Mouse (Mus musculus) MEL (cell line): ENCODE measurements around the gene Slc46a3.

ENCODE experiments used
- CHD2 ChIP-seq: IDR thresholded peaks from 2 replicates; pipeline ENCODE4 v1.6.1; 2011; ENCODE audit warnings: low read length, improper control_type of control experiment
- CTCF ChIP-seq, 3 experiments: IDR thresholded peaks in 2 of 3; conservative IDR thresholded peaks in 1 of 3; 2 replicates each; pipeline ENCODE4 v1.5.1; 2011 to 2012; ENCODE audit warnings: low read length in 3 of 3, low read depth in 2 of 3, mild to moderate bottlenecking in 2 of 3, improper control_type of control experiment in 1 of 3, inconsistent platforms in 1 of 3, mixed read lengths in 1 of 3, moderate library complexity in 1 of 3; ENCODE audit not compliant: control insufficient read depth in 1 of 3, insufficient read depth in 1 of 3, poor library complexity in 1 of 3, severe bottlenecking in 1 of 3
- POLR2A ChIP-seq, 2 experiments: IDR thresholded peaks; 2 replicates each; pipeline ENCODE4 v1.6.1; 2011 to 2012; ENCODE audit warnings: low read length in 2 of 2, mild to moderate bottlenecking in 2 of 2, control low read depth in 1 of 2, improper control_type of control experiment in 1 of 2, low read depth in 1 of 2, moderate library complexity in 1 of 2; ENCODE audit not compliant: control insufficient read depth in 1 of 2, insufficient read depth in 1 of 2, poor library complexity in 1 of 2

- TF ChIP-seq CTCF (IDR thresholded peaks at IDR 0.05 in 2 of 3, conservative IDR thresholded peaks at IDR 0.05 in 1 of 3; ENCODE audit: control insufficient read depth in 1 of 3, insufficient read depth in 1 of 3, low read depth in 2 of 3, low read length in 3 of 3, poor library complexity in 1 of 3, severe bottlenecking in 1 of 3) (peak; percentile 45 to 59 (median 55)), CHD2 (no peak), POLR2A (IDR thresholded peaks at IDR 0.05; ENCODE audit: control insufficient read depth in 1 of 2, insufficient read depth in 1 of 2, low read depth in 1 of 2, low read length in 2 of 2, poor library complexity in 1 of 2) (no peak)
Measured at GRCm38 (mm10) chr5:147907144-147907543, 12.5 kb upstream of the Slc46a3 start.
